Mouse (Mus musculus): ENCODE data around the gene Atp6v1a. TPM values are rescaled to one million over a fixed set of nuclear protein-coding genes. Genes with fewer than 3 reads are reported as not detected.

Gene Atp6v1a
- polyA plus RNA-seq, 1 experiment from 2014 or later: 58.9 TPM

DNA sequence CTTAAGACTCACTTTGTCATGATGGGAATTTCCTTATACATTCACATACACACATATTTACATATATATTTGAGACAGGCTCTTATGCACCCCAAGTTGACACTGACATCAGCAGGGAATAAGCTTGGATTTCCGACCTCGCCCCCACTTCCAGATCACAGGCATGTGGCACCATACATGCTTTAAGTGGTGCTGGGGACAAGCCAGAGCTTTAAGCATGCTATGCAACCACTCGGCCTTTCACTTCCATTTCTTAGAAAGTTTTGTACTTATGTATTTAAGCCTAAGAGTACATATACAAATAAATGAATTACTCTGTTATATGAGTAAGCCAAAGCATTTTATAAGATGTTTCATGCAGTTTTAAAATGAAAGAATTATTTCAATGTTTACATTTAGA, 6.3 kb downstream of the Atp6v1a start:
- Histone ChIP-seq H3K4me2 (no peak overlapping the region), H3K9ac (no peak overlapping the region), H3K36me3 (no peaks in the 10 kb centered on the region), H3K4me1 (peaks cover 7% of the 10 kb centered on the region; the same call in 1 of the 2 replicates), H3K27ac (no peak overlapping the region), H3K9me3 (no peaks in the 10 kb centered on the region), H3K4me3 (no peak overlapping the region), H3K27me3 (no peaks in the 10 kb centered on the region)
- WGBS: 86% methylated on average over 3 of the region's 3 CpGs
- ATAC-seq (ENCODE audit: insufficient number of reproducible peaks, low FRiP score, low TSS enrichment, low read depth): no peak

GRCm38 (mm10) chr16:44132300-44132699, 7.2 kb downstream of the Atp6v1a start:
- H3K4me2 ChIP-seq: no peak overlapping the region
- no peak overlapping the region for H3K4me3 ChIP-seq
- no peaks in the 10 kb centered on the region for H3K4me1 ChIP-seq
- no peak overlapping the region for H3K27ac ChIP-seq
- no peak overlapping the region for H3K9ac ChIP-seq
- WGBS: 70% methylated on average over 4 of the region's 4 CpGs
- H3K36me3 ChIP-seq: no peaks in the 10 kb centered on the region
- ATAC-seq (ENCODE audit: insufficient number of reproducible peaks, low FRiP score, low TSS enrichment, low read depth): no peak
- no peaks in the 10 kb centered on the region for H3K27me3 ChIP-seq
- no peaks in the 10 kb centered on the region for H3K9me3 ChIP-seq

DNA sequence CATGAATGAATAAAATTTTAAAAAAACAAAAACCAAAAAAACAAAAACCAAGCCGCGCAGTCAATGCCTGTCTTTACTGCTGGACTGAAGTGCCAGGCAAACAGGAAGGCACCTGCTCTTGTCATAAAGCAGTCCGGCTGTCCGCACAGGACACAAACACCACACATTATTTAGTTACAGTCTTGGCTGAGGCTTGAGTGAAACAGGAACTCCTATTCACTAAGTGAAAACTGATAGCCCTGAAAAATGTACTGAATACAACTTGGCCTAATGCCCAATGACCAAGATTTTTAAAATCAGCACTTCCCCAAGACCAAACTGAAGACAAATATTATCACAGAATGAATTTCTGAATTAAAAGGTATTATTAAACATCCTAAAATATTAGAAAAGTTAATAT, 13.1 kb downstream of the Atp6v1a start:
- Histone ChIP-seq H3K27ac (no peak overlapping the region), H3K36me3 (no peaks in the 10 kb centered on the region), H3K9me3 (no peaks in the 10 kb centered on the region), H3K9ac (no peak overlapping the region), H3K4me3 (no peak overlapping the region), H3K4me2 (no peak overlapping the region), H3K4me1 (0 out of 2 replicates have a peak, but pooled peaks cover 2% of the 10 kb centered on the region), H3K27me3 (no peaks in the 10 kb centered on the region)
- no peak for ATAC-seq (ENCODE audit: insufficient number of reproducible peaks, low FRiP score, low TSS enrichment, low read depth)
- 67% methylated on average over 4 of the region's 4 CpGs for WGBS

GRCm38 (mm10) chr16:44125436-44125835, 14.1 kb downstream of the Atp6v1a start:
- no peaks in the 10 kb centered on the region for H3K9me3 ChIP-seq
- H3K36me3 ChIP-seq: no peaks in the 10 kb centered on the region
- WGBS: 87% methylated on average over 2 of the region's 2 CpGs

DNA sequence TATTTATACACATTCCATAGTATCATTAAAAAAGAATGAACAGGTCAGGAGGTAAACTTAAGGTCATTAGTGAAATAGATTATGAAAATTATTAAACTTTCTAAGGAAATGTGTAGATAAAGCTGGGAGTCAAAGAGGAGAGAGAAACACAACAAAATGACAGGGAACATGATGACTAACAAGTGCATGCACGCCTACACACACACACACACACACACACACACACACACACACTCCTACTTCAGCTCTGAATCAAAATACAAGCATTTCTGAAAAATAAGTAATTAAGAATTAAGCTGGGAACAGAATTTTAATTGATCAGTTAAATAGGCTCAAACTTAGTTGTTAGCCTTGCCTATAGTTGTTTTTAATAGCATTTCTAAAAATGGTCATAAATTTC, 14.8 kb downstream of the Atp6v1a start:
- H3K4me3 ChIP-seq: no peak overlapping the region
- no peak overlapping the region for H3K9ac ChIP-seq
- H3K27ac ChIP-seq: no peak overlapping the region
- no peaks in the 10 kb centered on the region for H3K36me3 ChIP-seq
- 77% methylated on average over 1 of the region's 1 CpGs for WGBS
- H3K4me1 ChIP-seq: 0 out of 2 replicates have a peak, but pooled peaks cover 2% of the 10 kb centered on the region
- no peak overlapping the region for H3K4me2 ChIP-seq
- no peak for ATAC-seq (ENCODE audit: insufficient number of reproducible peaks, low FRiP score, low TSS enrichment, low read depth)
- H3K27me3 ChIP-seq: no peaks in the 10 kb centered on the region
- no peaks in the 10 kb centered on the region for H3K9me3 ChIP-seq

More at GRCm38 (mm10) chr16:44125436-44125835, 14.1 kb downstream of the Atp6v1a start:
- Histone ChIP-seq H3K27me3 (no peaks in the 10 kb centered on the region), H3K4me1 (0 out of 2 replicates have a peak, but pooled peaks cover 2% of the 10 kb centered on the region), H3K27ac (no peak overlapping the region), H3K4me3 (no peak overlapping the region), H3K9ac (no peak overlapping the region), H3K4me2 (no peak overlapping the region)
- no peak for ATAC-seq (ENCODE audit: insufficient number of reproducible peaks, low FRiP score, low TSS enrichment, low read depth)

GRCm38 (mm10) chr16:44123786-44124185, 15.7 kb downstream of the Atp6v1a start:
- no peaks in the 10 kb centered on the region for H3K36me3 ChIP-seq
- ATAC-seq (ENCODE audit: insufficient number of reproducible peaks, low FRiP score, low TSS enrichment, low read depth): no peak

GRCm38 (mm10) chr16:44122982-44123725, 16.4 kb downstream of the Atp6v1a start:
- no peak overlapping the region for H3K4me2 ChIP-seq
- ATAC-seq (ENCODE audit: insufficient number of reproducible peaks, low FRiP score, low TSS enrichment, low read depth): no peak
- 0 out of 2 replicates have a peak, but pooled peaks cover 2% of the 10 kb centered on the region for H3K4me1 ChIP-seq
- H3K4me3 ChIP-seq: no peak overlapping the region
- no peak overlapping the region for H3K27ac ChIP-seq
- 71% methylated on average over 7 of the region's 7 CpGs for WGBS
- H3K27me3 ChIP-seq: no peaks in the 10 kb centered on the region
- no peaks in the 10 kb centered on the region for H3K36me3 ChIP-seq
- no peak overlapping the region for H3K9ac ChIP-seq
- no peaks in the 10 kb centered on the region for H3K9me3 ChIP-seq

More at GRCm38 (mm10) chr16:44123786-44124185, 15.7 kb downstream of the Atp6v1a start:
- no peaks in the 10 kb centered on the region for H3K9me3 ChIP-seq
- H3K27me3 ChIP-seq: no peaks in the 10 kb centered on the region
- H3K27ac ChIP-seq: no peak overlapping the region
- H3K4me3 ChIP-seq: no peak overlapping the region
- H3K9ac ChIP-seq: no peak overlapping the region
- 0 out of 2 replicates have a peak, but pooled peaks cover 2% of the 10 kb centered on the region for H3K4me1 ChIP-seq
- H3K4me2 ChIP-seq: no peak overlapping the region
- 71% methylated on average over 2 of the region's 2 CpGs for WGBS

DNA sequence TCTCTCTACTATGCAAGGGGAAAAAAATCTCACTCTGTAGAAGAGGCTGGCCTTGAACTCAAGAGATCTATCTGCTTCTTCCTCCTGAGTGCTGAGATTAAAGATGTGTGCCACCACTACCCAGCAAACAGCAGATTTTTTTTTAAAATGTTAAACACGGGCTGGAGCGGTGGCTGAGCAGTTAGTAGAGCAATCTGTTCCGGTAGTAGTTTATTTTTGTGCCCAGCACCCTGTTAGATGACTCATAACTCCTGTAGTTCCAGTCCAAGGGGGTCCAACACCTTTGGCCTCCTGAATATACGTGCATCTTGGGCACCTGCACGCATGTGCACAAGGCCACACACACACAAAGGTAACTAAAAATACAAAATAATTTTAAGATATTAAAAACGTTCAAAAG, 16.9 kb downstream of the Atp6v1a start:
- Histone ChIP-seq H3K4me2 (no peak overlapping the region), H3K4me1 (0 out of 2 replicates have a peak, but pooled peaks cover 2% of the 10 kb centered on the region), H3K36me3 (no peaks in the 10 kb centered on the region), H3K9ac (no peak overlapping the region), H3K27me3 (no peaks in the 10 kb centered on the region), H3K27ac (no peak overlapping the region), H3K9me3 (no peaks in the 10 kb centered on the region), H3K4me3 (no peak overlapping the region)
- no peak for ATAC-seq (ENCODE audit: insufficient number of reproducible peaks, low FRiP score, low TSS enrichment, low read depth)
- WGBS: 78% methylated on average over 6 of the region's 6 CpGs

GRCm38 (mm10) chr16:44122122-44122521, 17.4 kb downstream of the Atp6v1a start:
- Histone ChIP-seq H3K36me3 (no peaks in the 10 kb centered on the region), H3K4me3 (no peak overlapping the region), H3K27me3 (no peaks in the 10 kb centered on the region), H3K27ac (no peak overlapping the region), H3K9me3 (no peaks in the 10 kb centered on the region), H3K4me2 (no peak overlapping the region), H3K9ac (no peak overlapping the region), H3K4me1 (0 out of 2 replicates have a peak, but pooled peaks cover 2% of the 10 kb centered on the region)
- WGBS: 79% methylated on average over 6 of the region's 6 CpGs
- ATAC-seq (ENCODE audit: insufficient number of reproducible peaks, low FRiP score, low TSS enrichment, low read depth): no peak

- no peak for ATAC-seq (ENCODE audit: insufficient number of reproducible peaks, low FRiP score, low TSS enrichment, low read depth)
- Histone ChIP-seq H3K4me2 (no peak overlapping the region), H3K27ac (no peak overlapping the region), H3K27me3 (no peaks in the 10 kb centered on the region), H3K9ac (no peak overlapping the region), H3K9me3 (no peaks in the 10 kb centered on the region), H3K36me3 (peaks cover 13% of the 10 kb centered on the region), H3K4me3 (no peak overlapping the region), H3K4me1 (0 out of 2 replicates have a peak, but pooled peaks cover 2% of the 10 kb centered on the region)
- 84% methylated on average over 7 of the region's 7 CpGs for WGBS
These were observed 19.6 kb downstream of the Atp6v1a start for GRCm38 (mm10) chr16:44119753-44120501.

DNA sequence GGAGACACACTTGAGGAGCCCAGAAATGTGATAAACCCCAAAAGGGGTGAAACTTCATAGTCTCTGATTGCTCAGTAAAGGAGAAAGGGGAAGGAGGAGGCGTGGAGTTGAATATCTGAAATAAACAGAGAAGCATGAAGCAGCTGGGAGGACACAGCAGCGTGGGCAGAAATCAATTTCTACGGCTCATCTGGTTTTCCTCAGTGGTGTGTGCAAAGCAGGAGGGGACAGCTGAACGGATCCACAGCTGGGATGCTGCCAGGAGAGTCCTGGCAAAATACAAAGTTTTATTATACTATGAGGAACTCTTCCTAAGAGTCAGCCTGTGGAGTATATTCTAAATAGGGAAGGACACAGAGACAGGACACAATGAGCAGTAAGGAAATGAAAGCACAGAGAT, 30.5 kb downstream of the Atp6v1a start:
- ATAC-seq (ENCODE audit: insufficient number of reproducible peaks, low FRiP score, low TSS enrichment, low read depth): no peak
- H3K9me3 ChIP-seq: no peaks in the 10 kb centered on the region
- no peaks in the 10 kb centered on the region for H3K27me3 ChIP-seq
- H3K4me2 ChIP-seq: no peak overlapping the region
- peaks cover 52% of the 10 kb centered on the region for H3K36me3 ChIP-seq
- no peak overlapping the region for H3K4me3 ChIP-seq
- H3K27ac ChIP-seq: no peak overlapping the region
- H3K9ac ChIP-seq: no peak overlapping the region
- WGBS: 73% methylated on average over 4 of the region's 4 CpGs
- H3K4me1 ChIP-seq: no peaks in the 10 kb centered on the region

DNA sequence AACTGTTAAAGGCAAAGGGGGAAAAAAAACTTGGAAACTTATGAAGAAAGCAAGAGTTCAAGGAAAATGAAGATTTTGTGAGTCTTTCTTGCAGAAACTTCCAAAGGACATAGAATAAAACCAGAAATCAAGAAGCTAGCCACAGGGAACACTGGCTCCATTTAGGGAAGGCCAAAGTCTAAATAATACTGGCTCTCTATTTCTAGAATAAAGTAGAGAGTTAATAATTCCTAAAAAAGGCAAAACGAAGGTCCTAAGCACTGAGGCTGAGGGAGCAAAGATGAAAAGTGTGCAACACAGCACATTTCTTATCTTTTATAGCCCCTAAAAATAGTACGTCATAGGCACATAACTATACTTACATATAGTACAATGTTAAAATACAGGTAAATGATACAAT, 34.3 kb downstream of the Atp6v1a start:
- Histone ChIP-seq H3K4me3 (no peak overlapping the region), H3K27me3 (no peaks in the 10 kb centered on the region), H3K4me2 (no peak overlapping the region), H3K36me3 (peaks cover 65% of the 10 kb centered on the region), H3K9ac (no peak overlapping the region), H3K27ac (no peak overlapping the region), H3K9me3 (no peaks in the 10 kb centered on the region), H3K4me1 (no peaks in the 10 kb centered on the region)
- 75% methylated on average over 2 of the region's 2 CpGs for WGBS
- no peak for ATAC-seq (ENCODE audit: insufficient number of reproducible peaks, low FRiP score, low TSS enrichment, low read depth)
